In genomic region chr11:25838451-25838850, GRCm38 (mm10) we compare ENCODE assay signal across 30 mouse cellular contexts.
"Had no signal": no experiment of that assay in that cellular context is flagged by ENCODE, and none has a peak within 500 bp of the region (broad histone marks: within the 10 kb centered on the region; RNA-seq: fewer than 3 reads in every experiment).

No protein-coding gene starts in this region.

- ATAC-seq: liver, postnatal 0 days; lung, postnatal 0 days; midbrain, embryonic 13.5 days; midbrain, embryonic 16.5 days had no signal

- H3K4me2 ChIP-seq: limb, embryonic 12.5 days; limb, embryonic 13.5 days; limb, embryonic 15.5 days; liver, embryonic 11.5 days; liver, embryonic 13.5 days; liver, embryonic 15.5 days; lung, embryonic 14.5 days; lung, embryonic 15.5 days; midbrain, embryonic 12.5 days; midbrain, embryonic 13.5 days; neural tube, embryonic 12.5 days; neural tube, embryonic 13.5 days had no signal

- H3K4me3 ChIP-seq: left cerebral cortex, adult 2 months; limb, embryonic 10.5 days; limb, embryonic 12.5 days; limb, embryonic 13.5 days; limb, embryonic 15.5 days; liver, embryonic 13.5 days; liver, embryonic 15.5 days; lung, embryonic 15.5 days; megakaryocyte, embryonic 14.5 days; midbrain, embryonic 10.5 days; midbrain, embryonic 12.5 days; midbrain, embryonic 13.5 days; neural tube, embryonic 12.5 days; neural tube, embryonic 13.5 days had no signal

- H3K27me3 ChIP-seq: limb, embryonic 12.5 days; limb, embryonic 13.5 days; limb, embryonic 15.5 days; liver, embryonic 13.5 days; liver, embryonic 15.5 days; lung, embryonic 15.5 days; megakaryocyte, embryonic 14.5 days; midbrain, embryonic 12.5 days; midbrain, embryonic 13.5 days; neural tube, embryonic 12.5 days; neural tube, embryonic 13.5 days had no signal

- H3K36me3 ChIP-seq: limb, embryonic 10.5 days; limb, embryonic 12.5 days; limb, embryonic 13.5 days; limb, embryonic 15.5 days; liver, embryonic 13.5 days; liver, embryonic 15.5 days; lung, embryonic 15.5 days; midbrain, embryonic 10.5 days; midbrain, embryonic 12.5 days; midbrain, embryonic 13.5 days; neural tube, embryonic 12.5 days; neural tube, embryonic 13.5 days had no signal

- DNase-seq: left cerebral cortex, postnatal 4 days; liver; liver, embryonic 13.5 days; liver, postnatal 0 days; lung, adult 18-20 months; lung, adult 2 months; lung, embryonic 14.5 days; lung, postnatal 10 days; lung, postnatal 14 days; lung, postnatal 36 days; lung, postnatal 4 days; midbrain, embryonic 14.5 days had no signal

- H3K9me3 ChIP-seq: limb, embryonic 10.5 days; limb, embryonic 12.5 days; limb, embryonic 13.5 days; limb, embryonic 15.5 days; liver, embryonic 13.5 days; liver, embryonic 15.5 days; lung, embryonic 15.5 days; megakaryocyte, embryonic 14.5 days; midbrain, embryonic 10.5 days; midbrain, embryonic 12.5 days; midbrain, embryonic 13.5 days; neural tube, embryonic 12.5 days; neural tube, embryonic 13.5 days had no signal

- H3K27ac ChIP-seq: left cerebral cortex, adult 2 months; limb, embryonic 10.5 days; limb, embryonic 12.5 days; limb, embryonic 13.5 days; limb, embryonic 15.5 days; liver, embryonic 13.5 days; liver, embryonic 14.5 days; liver, embryonic 15.5 days; lung, embryonic 15.5 days; macrophage; midbrain, embryonic 10.5 days; midbrain, embryonic 12.5 days; midbrain, embryonic 13.5 days; neural tube, embryonic 12.5 days; neural tube, embryonic 13.5 days had no signal

- H3K9ac ChIP-seq: limb, embryonic 12.5 days; limb, embryonic 13.5 days; limb, embryonic 15.5 days; liver, embryonic 13.5 days; liver, embryonic 14.5 days; liver, embryonic 15.5 days; liver, postnatal 0 days; lung, embryonic 14.5 days; lung, embryonic 15.5 days; midbrain, embryonic 12.5 days; midbrain, embryonic 13.5 days; neural tube, embryonic 12.5 days; neural tube, embryonic 13.5 days had no signal

- H3K4me1 ChIP-seq: limb, embryonic 10.5 days; limb, embryonic 12.5 days; limb, embryonic 13.5 days; limb, embryonic 15.5 days; liver, embryonic 13.5 days; liver, embryonic 15.5 days; lung, embryonic 15.5 days; megakaryocyte, embryonic 14.5 days; midbrain, embryonic 10.5 days; midbrain, embryonic 12.5 days; midbrain, embryonic 13.5 days; neural tube, embryonic 12.5 days; neural tube, embryonic 13.5 days had no signal
